Mouse (Mus musculus) liver, adult 2 months (tissue): ENCODE measurements around the gene Mindy4. TPM values are rescaled to one million over a fixed set of nuclear protein-coding genes. Genes with fewer than 3 reads are reported as not detected.

Source experiments
- DNase-seq: peaks from one replicate; pipeline ENCODE4 v3.0.0-alpha.2; 2011; ENCODE audit warnings: low read depth, low spot score; ENCODE audit errors: extremely low read depth
- H3K27ac ChIP-seq: fragments of 200-500 bp; replicated peaks from 2 replicates; pipeline ENCODE4 v1.5.1; 2012; ENCODE audit warnings: low read depth, mild to moderate bottlenecking, control low read depth, inconsistent platforms, low read length; ENCODE audit not compliant: insufficient read depth
- H3K27me3 ChIP-seq: fragments of 200-500 bp; 2 replicates; pipeline ENCODE4 v1.6.1; 2012; ENCODE audit warnings: mild to moderate bottlenecking, moderate library complexity, low read length, inconsistent platforms; ENCODE audit not compliant: control insufficient read depth, insufficient read depth
- H3K36me3 ChIP-seq: fragments of 200-500 bp; 2 replicates; pipeline ENCODE4 v1.6.1; 2012; ENCODE audit warnings: low read length, inconsistent platforms; ENCODE audit not compliant: control insufficient read depth, insufficient read depth
- H3K4me1 ChIP-seq: fragments of 200-500 bp; 2 replicates; pipeline ENCODE4 v1.6.1; 2011; ENCODE audit warnings: low read length; ENCODE audit not compliant: control insufficient read depth, insufficient read depth
- H3K4me3 ChIP-seq: fragments of 200-500 bp; 2 replicates; pipeline ENCODE4 v1.5.1; 2011; ENCODE audit warnings: low read depth, mild to moderate bottlenecking, control low read depth, low read length, moderate library complexity; ENCODE audit not compliant: insufficient read depth
- H3K79me2 ChIP-seq: fragments of 200-500 bp; 2 replicates; pipeline ENCODE4 v1.6.1; 2012; ENCODE audit warnings: inconsistent platforms, mild to moderate bottlenecking, low read length, moderate library complexity; ENCODE audit not compliant: control insufficient read depth, insufficient read depth
- H3K9ac ChIP-seq: fragments of 200-500 bp; 2 replicates; pipeline ENCODE4 v1.6.1; 2012; ENCODE audit warnings: low read depth, mild to moderate bottlenecking, control low read depth, inconsistent platforms, low read length
- CTCF ChIP-seq: fragments of 200-500 bp; IDR thresholded peaks from 2 replicates; pipeline ENCODE4 v1.5.1; 2011; ENCODE audit warnings: low read depth, low read length, control low read depth
- POLR2A ChIP-seq: fragments of 200-500 bp; IDR thresholded peaks from 2 replicates; pipeline ENCODE4 v1.6.1; 2011; ENCODE audit warnings: low read length, control low read depth; ENCODE audit not compliant: insufficient read depth; ENCODE audit errors: extremely low read depth
- WGBS: fragments of 180-500 bp; shearing (Covaris S2); methylation state at CpG from one replicate; pipeline ENCODE4 v1.1.7; 2018; 5-methylcytosine and 5-hydroxymethylcytosine counted together
- polyA plus RNA-seq: library from polyadenylated mRNA; depleted of rRNA; stranded (reverse); fragments of >200 nt; gene quantifications from 2 replicates; pipeline ENCODE4 v1.2.3, GENCODE M21; 2012
- total RNA-seq: library from RNA; depleted of rRNA; stranded (reverse); fragments of >200 nt; gene quantifications from 2 replicates; pipeline ENCODE4 v1.2.3, GENCODE M21; 2014

The Mindy4 gene
- total and polyA plus RNA-seq, 2 experiments = 4.1 to 4.3 TPM

- DNase-seq = peak; percentile 52
- H3K79me2 ChIP-seq = no peaks in the 10 kb centered on the region
- H3K9ac ChIP-seq = no peak overlapping the region
- H3K4me1 ChIP-seq = peaks cover 18% of the 10 kb centered on the region
- TF ChIP-seq POLR2A (no peak), CTCF (no peak)
- no peak overlapping the region for H3K4me3 ChIP-seq
- H3K27me3 ChIP-seq = no peaks in the 10 kb centered on the region
- H3K27ac ChIP-seq = no peak overlapping the region
- 16% methylated on average over 4 of the region's 4 CpGs for WGBS
- H3K36me3 ChIP-seq = no peaks in the 10 kb centered on the region
Observed at GRCm38 (mm10) chr6:55191537-55191936, 11.6 kb upstream of the Mindy4 start.

DNA sequence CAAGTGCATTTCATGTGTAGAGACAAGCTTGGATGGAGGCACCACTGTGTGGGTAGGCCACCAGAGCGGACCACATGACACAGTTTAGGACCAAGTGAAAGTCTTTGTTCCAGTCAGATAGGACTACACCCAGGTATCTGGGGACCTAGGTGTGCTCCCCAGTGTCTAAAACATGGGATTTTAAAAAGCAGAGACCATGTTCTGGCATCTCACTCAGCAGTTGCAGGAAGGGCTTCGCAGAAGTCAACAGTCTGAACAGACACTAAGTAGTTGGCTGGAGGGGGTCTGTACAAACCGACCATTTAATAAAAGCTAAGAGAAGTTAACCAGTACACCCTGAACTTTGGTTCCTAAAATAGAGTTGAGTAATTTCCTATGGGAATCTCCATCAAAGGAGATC is 10.0 kb upstream of the Mindy4 start:
- 69% methylated on average over 3 of the region's 3 CpGs for WGBS

GRCm38 (mm10) chr6:55199047-55199446 is 4.1 kb upstream of the Mindy4 start:
- TF ChIP-seq CTCF = no peak
- TF ChIP-seq POLR2A = no peak
- no peaks in the 10 kb centered on the region for H3K36me3 ChIP-seq
- H3K4me1 ChIP-seq = peaks cover 2% of the 10 kb centered on the region
- H3K79me2 ChIP-seq = no peaks in the 10 kb centered on the region
- 93% methylated on average over 3 of the region's 3 CpGs for WGBS
- no peak overlapping the region for H3K4me3 ChIP-seq
- no peak overlapping the region for H3K27ac ChIP-seq
- peak; percentile 30 for DNase-seq
- no peaks in the 10 kb centered on the region for H3K27me3 ChIP-seq
- H3K9ac ChIP-seq = no peak overlapping the region

More for the DNA sequence above, 10.0 kb upstream of the Mindy4 start:
- no peaks in the 10 kb centered on the region for H3K27me3 ChIP-seq
- no peaks in the 10 kb centered on the region for H3K36me3 ChIP-seq
- H3K79me2 ChIP-seq = no peaks in the 10 kb centered on the region
- H3K4me1 ChIP-seq = peaks cover 18% of the 10 kb centered on the region
- no peak for DNase-seq
- H3K9ac ChIP-seq = no peak overlapping the region
- H3K4me3 ChIP-seq = no peak overlapping the region
- H3K27ac ChIP-seq = 0 out of 2 replicates have a peak overlapping the region, but pooled peaks have one; percentile 2
- TF ChIP-seq CTCF (no peak), POLR2A (no peak)

GRCm38 (mm10) chr6:55203931-55204330 is 748 bp downstream of the Mindy4 start:
- Histone ChIP-seq H3K36me3 (no peaks in the 10 kb centered on the region), H3K9ac (peak overlapping the region; percentile 25), H3K27ac (peak overlapping the region; percentile 53), H3K27me3 (no peaks in the 10 kb centered on the region), H3K4me3 (no peak overlapping the region), H3K79me2 (no peaks in the 10 kb centered on the region; the same call in 1 of the 2 replicates), H3K4me1 (peaks cover 5% of the 10 kb centered on the region)
- no peak for DNase-seq
- TF ChIP-seq CTCF = no peak
- TF ChIP-seq POLR2A = no peak
- WGBS = 85% methylated on average over 3 of the region's 3 CpGs

DNA sequence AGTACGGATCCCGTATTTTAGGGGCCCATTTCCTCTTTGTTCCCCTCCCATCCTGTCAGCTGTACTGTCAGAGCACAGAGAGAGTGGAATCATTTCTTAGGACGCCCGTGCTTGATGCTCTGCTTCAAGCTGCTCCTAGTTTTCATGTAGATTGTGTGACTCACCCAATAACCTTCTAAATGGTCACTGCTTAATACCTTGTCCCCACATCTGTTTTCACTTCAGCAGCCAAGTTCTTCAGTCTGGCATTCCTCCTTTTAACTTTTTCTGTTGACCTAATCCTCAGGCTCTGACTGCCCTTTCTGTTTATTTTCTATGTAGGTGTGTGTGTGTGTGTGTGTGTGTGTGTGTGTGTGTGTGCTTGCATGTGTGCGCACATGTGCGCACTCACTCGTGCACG is 4.6 kb downstream of the Mindy4 start:
- Histone ChIP-seq H3K79me2 (no peaks in the 10 kb centered on the region; the same call in 1 of the 2 replicates), H3K4me3 (no peak overlapping the region), H3K4me1 (peaks cover 6% of the 10 kb centered on the region), H3K27me3 (no peaks in the 10 kb centered on the region), H3K27ac (no peak overlapping the region), H3K9ac (no peak overlapping the region), H3K36me3 (peaks cover 3% of the 10 kb centered on the region)
- no peak for TF ChIP-seq POLR2A
- no peak for TF ChIP-seq CTCF
- WGBS = 80% methylated on average over 8 of the region's 8 CpGs
- DNase-seq = no peak
